Mouse (Mus musculus): ENCODE measurements at regions not wholly inside any gene's neighbourhood (a gene's known extent, or its start where the extent isn't known, plus 50 kb on each side); places are given as distances from the start of the nearest gene placed in this dataset.
A peak's percentile ranks its signal among the peaks of the same experiment; 100 is the strongest.
"Not testable (repeated sequence)": the region's sequence is repeated elsewhere in the genome, so short reads cannot be mapped to it uniquely, and the experiment has no call there.

DNA sequence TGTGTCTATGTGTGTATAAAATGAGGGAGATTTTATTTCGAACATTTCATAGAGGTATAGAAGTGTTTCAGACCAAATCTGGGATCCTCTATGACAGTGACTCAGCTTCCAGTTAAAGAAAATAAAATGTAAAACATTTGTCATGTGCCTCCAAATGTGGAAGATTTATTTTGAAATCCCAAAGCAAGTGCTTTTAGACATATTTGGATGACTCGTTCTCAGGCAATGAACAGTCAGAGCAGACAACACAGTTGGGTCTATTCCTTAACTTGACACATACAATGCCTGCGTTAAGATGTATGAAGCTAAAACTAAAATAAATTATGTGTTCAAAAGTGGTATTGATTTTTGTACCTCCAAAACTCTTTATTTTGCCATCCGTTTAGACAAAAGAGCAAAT lies 830.4 kb upstream of the Grm7 start:
- DNase-seq (ENCODE audit: low spot score in 2 of 2): no peak

DNA sequence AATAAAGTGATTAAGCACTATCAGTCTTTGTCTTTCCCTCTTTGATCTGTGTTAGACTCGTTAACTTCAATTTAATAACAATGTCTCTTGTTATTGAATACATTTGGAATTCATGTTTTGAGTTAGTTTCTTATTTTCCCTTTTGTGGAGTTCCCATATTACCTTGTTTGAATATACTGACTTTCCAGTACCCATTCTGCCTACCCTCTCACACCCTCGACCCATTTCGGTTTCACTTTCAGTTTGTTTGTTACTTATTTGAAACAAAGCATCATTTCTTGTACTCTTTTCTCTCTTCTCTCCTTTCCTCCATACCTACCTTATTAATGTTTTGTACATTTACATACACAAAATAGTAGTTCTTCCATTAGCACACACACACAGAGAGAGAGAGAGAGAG lies 797.1 kb upstream of the Grm7 start:
- no peak for DNase-seq (ENCODE audit: low spot score in 2 of 2)

GRCm38 (mm10) chr6:109855806-109856205 lies 789.6 kb upstream of the Grm7 start:
- DNase-seq (ENCODE audit: low spot score in 2 of 2): no peak

DNA sequence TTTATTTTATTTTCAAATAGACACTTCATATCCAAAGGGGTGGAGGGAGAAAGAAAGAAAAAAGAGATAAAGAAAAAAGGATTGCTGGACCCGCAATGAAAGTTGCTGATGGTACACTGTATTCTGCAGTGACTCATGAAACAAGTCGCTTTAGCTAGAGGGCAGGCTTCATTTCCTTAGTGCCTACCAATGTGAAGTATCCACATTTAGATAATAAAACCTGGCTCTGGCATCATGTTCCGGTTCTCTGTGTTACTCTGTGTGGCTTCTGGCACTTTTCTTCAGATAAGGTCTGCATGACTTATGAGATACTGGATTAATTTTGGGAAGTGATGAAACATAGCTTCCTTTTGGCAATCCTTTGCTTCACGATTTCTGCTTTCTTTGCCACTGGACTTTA lies 782.0 kb upstream of the Grm7 start:
- no peak for DNase-seq (ENCODE audit: low spot score in 2 of 2)

GRCm38 (mm10) chr6:109874187-109874586 lies 771.2 kb upstream of the Grm7 start:
- no peak for DNase-seq (ENCODE audit: low spot score in 2 of 2)

DNA sequence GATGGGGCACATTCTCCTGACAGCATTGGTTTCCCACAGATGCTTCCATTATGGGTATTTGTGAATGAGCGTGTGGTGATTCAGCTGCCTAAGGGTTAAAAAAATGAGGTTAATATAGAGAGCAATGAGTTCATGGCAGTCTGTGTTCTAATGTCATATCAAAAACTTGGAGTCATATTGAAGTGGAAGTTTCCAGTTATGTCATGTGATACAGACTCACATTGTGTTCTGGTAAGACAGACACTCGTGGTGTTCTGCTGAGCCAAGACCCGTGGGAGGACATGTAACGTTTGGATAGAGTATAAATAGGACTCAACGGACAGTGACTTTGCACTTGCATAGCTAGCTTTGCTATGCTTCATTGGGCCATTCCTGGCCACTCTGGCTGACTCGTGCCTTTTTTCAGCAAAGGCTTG lies 770.7 kb upstream of the Grm7 start:
- DNase-seq (ENCODE audit: low spot score in 2 of 2): no peak

DNA sequence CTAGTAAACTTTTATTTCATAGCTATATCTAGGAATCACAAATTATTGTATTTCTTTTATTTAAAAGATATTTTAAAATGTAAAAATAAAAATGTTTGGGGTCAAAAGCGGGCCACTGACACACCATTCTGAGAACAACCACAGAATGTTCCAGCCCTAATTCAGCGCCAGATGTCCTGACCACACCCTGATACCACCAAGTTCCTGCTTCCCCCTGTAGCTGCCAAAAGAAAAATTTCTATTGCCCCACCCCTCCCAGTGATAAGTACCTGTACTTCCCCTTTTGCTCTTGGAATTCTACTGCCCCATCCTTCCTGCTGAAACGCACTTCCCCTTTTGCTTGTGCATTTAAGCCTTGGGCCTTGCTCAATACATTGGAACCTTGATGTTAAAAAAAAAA lies 769.8 kb upstream of the Grm7 start:
- not testable (repeated sequence) for DNase-seq (ENCODE audit: low spot score in 2 of 2)

- DNase-seq (ENCODE audit: low spot score in 2 of 2): peak in 1 of 2 experiments; percentile 9
Observed at GRCm38 (mm10) chr6:109879145-109879544, 766.2 kb upstream of the Grm7 start.

GRCm38 (mm10) chr6:109923780-109924179 lies 721.6 kb upstream of the Grm7 start:
- DNase-seq (ENCODE audit: low spot score in 2 of 2): no peak

DNA sequence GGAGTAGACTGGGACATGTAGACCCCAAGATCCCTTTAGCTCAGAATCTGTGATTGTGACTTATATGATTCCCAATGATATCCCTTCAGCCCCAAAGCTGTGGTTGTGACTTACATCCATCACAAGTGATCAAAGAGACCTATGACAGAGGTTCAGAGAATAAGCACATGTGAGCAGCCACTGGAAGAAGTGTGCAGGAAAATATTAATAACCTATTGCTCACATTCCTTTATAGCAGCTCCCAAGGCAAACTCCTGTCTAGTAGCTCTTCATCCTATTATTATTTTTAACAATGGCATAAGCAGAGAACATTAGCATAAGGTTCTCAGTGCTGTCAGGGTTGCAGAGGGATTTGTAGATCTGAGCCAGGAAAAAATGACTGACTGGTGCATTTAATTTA lies 696.9 kb upstream of the Grm7 start:
- peak in 1 of 2 experiments; percentile 4 for DNase-seq (ENCODE audit: low spot score in 2 of 2)

- no peak for DNase-seq (ENCODE audit: low spot score in 2 of 2)
Observed at GRCm38 (mm10) chr6:109948928-109949327, 696.5 kb upstream of the Grm7 start.

DNA sequence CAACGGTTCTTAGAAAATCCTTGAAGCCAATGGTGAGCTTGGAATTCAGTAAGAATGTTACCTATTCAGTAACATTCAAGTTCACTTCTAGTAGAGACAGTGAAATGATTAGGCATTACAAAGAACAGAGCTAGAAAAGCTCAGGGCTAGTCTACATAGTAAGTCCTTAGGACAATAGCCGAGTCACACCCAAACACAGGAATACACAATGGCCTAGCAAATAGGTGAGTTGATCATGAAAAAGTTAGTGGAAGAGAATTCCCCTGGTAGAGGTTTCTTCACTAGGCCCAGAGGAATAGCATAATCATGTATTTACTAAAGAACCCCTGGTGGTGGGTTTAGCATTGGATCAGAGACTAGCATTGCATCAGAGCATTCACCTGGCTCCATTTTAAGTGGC lies 687.5 kb upstream of the Grm7 start:
- DNase-seq (ENCODE audit: low spot score in 2 of 2): not testable (repeated sequence)
